Mouse (Mus musculus): Measurements from ENCODE around the gene Tpt1. TPM values are rescaled to one million over a fixed set of nuclear protein-coding genes. Genes with fewer than 3 reads are reported as not detected.

The Tpt1 gene
- 1,400 and 1,543 TPM in 2 replicates for polyA plus RNA-seq (2015; fragmentation: Nextera tagmentation; extraction: Ambion mirVana)

DNA sequence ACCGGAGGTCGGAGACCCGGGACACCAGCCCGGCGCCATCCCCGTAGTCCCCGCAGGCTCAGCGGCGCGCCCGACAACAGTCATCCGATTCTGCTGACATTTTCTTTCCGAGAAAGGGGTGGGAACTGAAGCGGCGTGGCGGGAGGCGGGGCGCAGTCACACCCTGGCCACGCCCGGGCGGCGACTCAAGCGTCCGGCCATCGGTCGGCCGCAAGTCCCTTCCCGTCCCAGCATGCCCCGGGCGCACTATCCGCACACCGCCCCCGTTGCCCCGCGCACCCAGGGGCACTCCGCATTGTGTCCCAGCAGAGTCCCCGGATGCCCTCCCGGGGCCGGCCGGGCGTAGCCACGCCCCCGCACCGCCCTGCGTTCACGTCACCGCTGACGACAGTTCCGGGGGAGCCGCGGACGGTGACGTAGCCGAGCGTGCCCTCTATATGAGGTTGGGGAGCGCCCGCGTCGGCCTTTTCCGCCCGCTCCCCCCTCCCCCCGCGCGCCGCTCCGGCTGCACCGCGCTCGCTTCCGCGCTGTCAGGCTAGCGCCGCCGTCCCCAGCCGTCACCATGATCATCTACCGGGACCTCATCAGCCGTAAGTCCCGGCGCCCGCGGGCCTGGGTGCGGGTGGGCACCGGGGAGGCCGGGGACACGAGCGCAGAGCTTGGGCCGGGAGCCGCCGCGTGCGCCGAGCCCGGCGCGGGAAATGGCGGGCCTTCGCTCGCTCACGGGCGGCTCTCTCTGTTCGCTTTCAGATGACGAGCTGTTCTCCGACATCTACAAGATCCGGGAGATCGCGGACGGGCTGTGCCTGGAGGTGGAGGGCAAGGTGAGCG lies at the start of gene Tpt1:
Tpt1 (plus strand) TSS at position 227 of the 831 bp plus-strand sequence.
- WGBS = under 1% methylated on average over 105 of the region's 108 CpGs

GRCm38 (mm10) chr14:75795918-75796317 lies 49.0 kb upstream of the Tpt1 start:
- no peak overlapping the region for H3K4me3 ChIP-seq (replicated peaks; ENCODE audit: low read depth, low read length)
- no peaks in the 10 kb centered on the region; the same call in 1 of the 2 replicates for H3K4me1 ChIP-seq (replicated peaks; ENCODE audit: insufficient read depth, low read length)
- no peak overlapping the region for H3K4me2 ChIP-seq (ENCODE audit: low read length)
- 78% methylated on average over 4 of the region's 4 CpGs for WGBS
- no peak for TF ChIP-seq CTCF (IDR thresholded peaks at IDR 0.05; ENCODE audit: low read depth)
- H3K27ac ChIP-seq = no peak overlapping the region
- H3K9ac ChIP-seq (ENCODE audit: low read depth, low read length) = no peak overlapping the region
- DNase-seq (ENCODE audit: low spot score) (no peak), ATAC-seq (replicated peaks; ENCODE audit: low FRiP score, low read depth) (no peak)
- H3K36me3 ChIP-seq (ENCODE audit: insufficient read depth, low read length) = no peaks in the 10 kb centered on the region
- H3K9me3 ChIP-seq (replicated peaks; ENCODE audit: low read length) = no peaks in the 10 kb centered on the region
- no peaks in the 10 kb centered on the region for H3K27me3 ChIP-seq (ENCODE audit: insufficient read depth, low read length)

More for the DNA sequence above, at the start of gene Tpt1:
- TF ChIP-seq CTCF (IDR thresholded peaks at IDR 0.05; ENCODE audit: low read depth) = no peak; the same call in 1 of the 2 replicates
- ATAC-seq (replicated peaks; ENCODE audit: low FRiP score, low read depth) (peak; percentile 98), DNase-seq (ENCODE audit: low spot score) (peak; percentile 97)
- H3K9ac ChIP-seq (ENCODE audit: low read depth, low read length) = peak within 1 kb of the TSS; percentile 97
- peak within 1 kb of the TSS; percentile 90 for H3K4me3 ChIP-seq (replicated peaks; ENCODE audit: low read depth, low read length)
- peak within 1 kb of the TSS; percentile 78 for H3K4me2 ChIP-seq (ENCODE audit: low read length)
- H3K4me1 ChIP-seq (replicated peaks; ENCODE audit: insufficient read depth, low read length) = peaks cover 6% of the 10 kb centered on the region; the same call in 1 of the 2 replicates
- H3K36me3 ChIP-seq (ENCODE audit: insufficient read depth, low read length) = peaks cover 28% of the 10 kb centered on the region
- no peaks in the 10 kb centered on the region for H3K9me3 ChIP-seq (replicated peaks; ENCODE audit: low read length)
- peak within 1 kb of the TSS; percentile 99 for H3K27ac ChIP-seq
- no peaks in the 10 kb centered on the region for H3K27me3 ChIP-seq (ENCODE audit: insufficient read depth, low read length)

DNA sequence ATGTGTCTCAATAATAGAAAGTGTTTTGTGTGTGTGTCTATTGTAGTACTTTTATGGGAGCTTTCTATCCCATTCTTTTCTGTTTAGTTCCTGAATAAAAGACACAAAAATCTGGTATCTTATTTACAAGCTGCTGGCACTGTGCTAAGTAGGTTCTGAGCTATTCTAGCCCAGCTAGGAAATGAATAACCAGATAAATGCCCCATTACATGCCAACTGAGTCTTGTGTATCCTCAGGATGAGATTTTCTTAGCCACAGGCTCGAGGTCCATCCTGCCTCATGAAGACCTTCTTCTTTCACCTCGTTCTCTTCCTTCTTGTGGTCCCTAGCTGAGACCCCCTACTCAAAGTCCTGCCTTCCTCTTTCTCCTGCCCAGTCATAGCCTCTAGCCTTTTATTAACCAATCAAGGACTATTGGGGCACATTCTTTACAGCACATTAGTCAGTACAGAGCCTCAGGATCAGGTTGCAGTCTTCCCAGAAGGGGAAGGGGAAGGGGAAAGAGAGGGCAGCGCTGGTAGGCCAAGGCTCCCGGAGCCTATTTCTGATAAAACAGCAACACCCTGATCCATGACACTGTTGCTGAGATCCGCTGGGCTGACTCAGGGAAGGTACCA lies 47.0 kb upstream of the Tpt1 start:
- peak; percentile 55 for DNase-seq (ENCODE audit: low spot score)
- H3K9me3 ChIP-seq (replicated peaks; ENCODE audit: low read length) = no peaks in the 10 kb centered on the region
- ATAC-seq (replicated peaks; ENCODE audit: low FRiP score, low read depth) = peak; percentile 65
- TF ChIP-seq CTCF (IDR thresholded peaks at IDR 0.05; ENCODE audit: low read depth) = no peak
- no peak overlapping the region for H3K9ac ChIP-seq (ENCODE audit: low read depth, low read length)
- 21% methylated on average over 5 of the region's 5 CpGs for WGBS
- peak overlapping the region; percentile 64; the same call in 1 of the 2 replicates for H3K27ac ChIP-seq
- H3K4me3 ChIP-seq (replicated peaks; ENCODE audit: low read depth, low read length) = no peak overlapping the region
- H3K36me3 ChIP-seq (ENCODE audit: insufficient read depth, low read length) = no peaks in the 10 kb centered on the region
- H3K27me3 ChIP-seq (ENCODE audit: insufficient read depth, low read length) = no peaks in the 10 kb centered on the region
- no peak overlapping the region for H3K4me2 ChIP-seq (ENCODE audit: low read length)
- H3K4me1 ChIP-seq (replicated peaks; ENCODE audit: insufficient read depth, low read length) = no peaks in the 10 kb centered on the region; the same call in 1 of the 2 replicates

- Histone ChIP-seq H3K9me3 (replicated peaks; ENCODE audit: low read length) (no peaks in the 10 kb centered on the region), H3K9ac (ENCODE audit: low read depth, low read length) (no peak overlapping the region), H3K36me3 (ENCODE audit: insufficient read depth, low read length) (no peaks in the 10 kb centered on the region), H3K4me2 (ENCODE audit: low read length) (no peak overlapping the region), H3K4me3 (replicated peaks; ENCODE audit: low read depth, low read length) (no peak overlapping the region), H3K27me3 (ENCODE audit: insufficient read depth, low read length) (no peaks in the 10 kb centered on the region), H3K27ac (no peak overlapping the region), H3K4me1 (replicated peaks; ENCODE audit: insufficient read depth, low read length) (no peaks in the 10 kb centered on the region)
- no peak for TF ChIP-seq CTCF (IDR thresholded peaks at IDR 0.05; ENCODE audit: low read depth)
- ATAC-seq (replicated peaks; ENCODE audit: low FRiP score, low read depth) = no peak
- WGBS = 59% methylated on average over 8 of the region's 8 CpGs
- DNase-seq (ENCODE audit: low spot score) = no peak
These were observed 37.1 kb upstream of the Tpt1 start for GRCm38 (mm10) chr14:75807800-75808199.

- 0 out of 2 replicates have a peak overlapping the region, but pooled peaks have one; percentile 19 for H3K27ac ChIP-seq
- no peaks in the 10 kb centered on the region for H3K9me3 ChIP-seq (replicated peaks; ENCODE audit: low read length)
- H3K4me3 ChIP-seq (replicated peaks; ENCODE audit: low read depth, low read length) = no peak overlapping the region
- TF ChIP-seq CTCF (IDR thresholded peaks at IDR 0.05; ENCODE audit: low read depth) = no peak
- no peaks in the 10 kb centered on the region for H3K36me3 ChIP-seq (ENCODE audit: insufficient read depth, low read length)
- H3K27me3 ChIP-seq (ENCODE audit: insufficient read depth, low read length) = no peaks in the 10 kb centered on the region
- no peak overlapping the region for H3K9ac ChIP-seq (ENCODE audit: low read depth, low read length)
- H3K4me1 ChIP-seq (replicated peaks; ENCODE audit: insufficient read depth, low read length) = no peaks in the 10 kb centered on the region
- 61% methylated on average over 6 of the region's 6 CpGs for WGBS
- ATAC-seq (replicated peaks; ENCODE audit: low FRiP score, low read depth) (no peak), DNase-seq (ENCODE audit: low spot score) (no peak)
- H3K4me2 ChIP-seq (ENCODE audit: low read length) = no peak overlapping the region
These were observed 35.0 kb upstream of the Tpt1 start for GRCm38 (mm10) chr14:75809931-75810330.

DNA sequence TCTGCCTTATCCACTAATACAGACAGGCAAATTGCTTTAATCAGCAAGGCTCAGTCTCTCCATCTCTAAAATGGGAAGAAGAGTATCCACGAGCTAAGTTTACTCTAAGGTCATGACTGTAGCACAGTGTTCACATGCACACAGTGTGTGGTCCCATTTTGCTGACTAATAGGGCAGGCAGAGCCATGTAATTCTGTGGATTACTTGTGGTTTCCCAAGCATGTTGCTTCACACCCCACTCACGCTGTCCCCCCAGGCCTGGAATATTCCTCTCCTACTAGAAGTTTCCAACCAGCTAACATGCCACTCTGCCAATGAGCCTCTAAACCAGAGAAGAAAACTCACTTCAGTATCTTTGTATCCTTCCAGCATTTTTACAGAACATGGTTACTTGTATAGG lies 26.4 kb upstream of the Tpt1 start:
- no peak overlapping the region for H3K27ac ChIP-seq
- ATAC-seq (replicated peaks; ENCODE audit: low FRiP score, low read depth) = no peak
- no peak for DNase-seq (ENCODE audit: low spot score)
- H3K9me3 ChIP-seq (replicated peaks; ENCODE audit: low read length) = no peaks in the 10 kb centered on the region
- H3K4me1 ChIP-seq (replicated peaks; ENCODE audit: insufficient read depth, low read length) = no peaks in the 10 kb centered on the region
- 89% methylated on average over 2 of the region's 2 CpGs for WGBS
- H3K9ac ChIP-seq (ENCODE audit: low read depth, low read length) = no peak overlapping the region
- no peaks in the 10 kb centered on the region for H3K36me3 ChIP-seq (ENCODE audit: insufficient read depth, low read length)
- H3K4me3 ChIP-seq (replicated peaks; ENCODE audit: low read depth, low read length) = no peak overlapping the region
- no peak overlapping the region for H3K4me2 ChIP-seq (ENCODE audit: low read length)
- no peaks in the 10 kb centered on the region for H3K27me3 ChIP-seq (ENCODE audit: insufficient read depth, low read length)
- TF ChIP-seq CTCF (IDR thresholded peaks at IDR 0.05; ENCODE audit: low read depth) = no peak

Measured in kidney, postnatal 0 days (tissue).